Mouse (Mus musculus) liver, postnatal 0 days (tissue): ENCODE results near the gene Galnt12. TPM values are rescaled to one million over a fixed set of nuclear protein-coding genes. Genes with fewer than 3 reads are reported as not detected.

Experiments
- ATAC-seq: fragments of 200-750 bp; cut with Nextera tagmentation; 2 replicates; pipeline ENCODE4 v1.8.0; 2017; ENCODE audit warnings: mild to moderate bottlenecking, moderate library complexity
- DNase-seq: peaks from one replicate; pipeline ENCODE4 v3.0.0-alpha.2; 2016
- H3K27ac ChIP-seq: fragments of 300-500 bp; sonication (generic); 2 replicates; pipeline ENCODE4 v1.5.1; 2014; ENCODE audit warnings: antibody characterized with exemption, moderate library complexity, mild to moderate bottlenecking, low read depth
- H3K27me3 ChIP-seq: fragments of 300-500 bp; sonication (generic); 2 replicates; pipeline ENCODE4 v1.6.1; 2014; ENCODE audit warnings: low read length, control low read depth, mixed read lengths; ENCODE audit not compliant: insufficient read depth
- H3K36me3 ChIP-seq: fragments of 300-500 bp; sonication (generic); replicated peaks from 2 replicates; pipeline ENCODE4 v1.6.1; 2014; ENCODE audit warnings: mild to moderate bottlenecking, control low read depth, low read length, moderate library complexity, mixed read lengths; ENCODE audit not compliant: insufficient read depth
- H3K4me1 ChIP-seq: fragments of 300-500 bp; sonication (generic); 2 replicates; pipeline ENCODE4 v1.6.1; 2014; ENCODE audit warnings: antibody characterized with exemption, mild to moderate bottlenecking, control low read depth; ENCODE audit not compliant: insufficient read depth
- H3K4me2 ChIP-seq: fragments of 300-500 bp; sonication (generic); 2 replicates; pipeline ENCODE4 v1.6.1; 2014; ENCODE audit warnings: low read depth, mild to moderate bottlenecking, low read length, moderate library complexity, mixed read lengths
- H3K4me3 ChIP-seq: fragments of 300-500 bp; sonication (generic); 2 replicates; pipeline ENCODE4 v1.5.1; 2014; ENCODE audit warnings: low read depth, low read length
- H3K9ac ChIP-seq: fragments of 300-500 bp; sonication (generic); replicated peaks from 2 replicates; pipeline ENCODE4 v1.6.1; 2014; ENCODE audit warnings: mild to moderate bottlenecking, moderate library complexity
- H3K9me3 ChIP-seq: fragments of 300-500 bp; sonication (generic); 2 replicates; pipeline ENCODE4 v1.6.1; 2016; ENCODE audit warnings: mild to moderate bottlenecking, control low read depth, low read length, mixed read lengths
- CTCF ChIP-seq: sonication (generic); IDR thresholded peaks from 2 replicates; pipeline ENCODE4 v1.5.1; 2016; ENCODE audit warnings: antibody characterized with exemption, low read depth
- EP300 ChIP-seq: IDR thresholded peaks from 2 replicates; pipeline ENCODE4 v1.6.1; 2016; ENCODE audit warnings: antibody characterized with exemption, low read depth, mild to moderate bottlenecking
- WGBS: fragments of 180-500 bp; shearing (Covaris S2); extraction: QIAGEN DNeasy Blood & Tissue Kit; methylation state at CpG from one replicate; pipeline ENCODE4 v1.1.7; 2014; ENCODE audit not compliant: insufficient replicate concordance; 5-methylcytosine and 5-hydroxymethylcytosine counted together
- polyA plus RNA-seq: library from polyadenylated mRNA; unstranded; fragments of >200 nt; fragmentation: Nextera tagmentation; extraction: Ambion mirVana; gene quantifications from 2 replicates; pipeline ENCODE4 v1.2.1, GENCODE M21; 2015

Gene Galnt12
- 0.63 and 0.69 TPM in 2 replicates for polyA plus RNA-seq

GRCm38 (mm10) chr4:47091493-47092386 is at the start of gene Galnt12:
TSS of gene Galnt12 (plus strand) at chr4:47091909.
- Histone ChIP-seq H3K9ac (no peak within 1 kb of the TSS), H3K4me1 (peaks cover 7% of the 10 kb centered on the region), H3K4me2 (peak within 1 kb of the TSS; percentile 76), H3K4me3 (peak within 1 kb of the TSS; percentile 57), H3K36me3 (no peaks in the 10 kb centered on the region), H3K27me3 (peaks cover 37% of the 10 kb centered on the region), H3K27ac (no peak within 1 kb of the TSS), H3K9me3 (no peaks in the 10 kb centered on the region)
- ATAC-seq (peak; percentile 36; the same call in 1 of the 2 replicates), DNase-seq (peak; percentile 38)
- 2% methylated on average over 71 of the region's 74 CpGs for WGBS
- TF ChIP-seq CTCF (no peak), EP300 (no peak)

- Histone ChIP-seq H3K4me2 (no peak overlapping the region), H3K9me3 (no peaks in the 10 kb centered on the region), H3K36me3 (no peaks in the 10 kb centered on the region), H3K4me3 (no peak overlapping the region), H3K4me1 (no peaks in the 10 kb centered on the region), H3K27ac (no peak overlapping the region), H3K27me3 (no peaks in the 10 kb centered on the region), H3K9ac (no peak overlapping the region)
- DNase-seq, result no peak
- 84% methylated on average over 9 of the region's 9 CpGs for WGBS
- no peak for ATAC-seq
- TF ChIP-seq CTCF (no peak), EP300 (no peak)
Observed at GRCm38 (mm10) chr4:47043866-47044265, 47.8 kb upstream of the Galnt12 start.

GRCm38 (mm10) chr4:47046974-47047373 is 44.7 kb upstream of the Galnt12 start:
- Histone ChIP-seq H3K9ac (no peak overlapping the region), H3K4me3 (no peak overlapping the region), H3K27me3 (peaks cover 7% of the 10 kb centered on the region), H3K27ac (no peak overlapping the region), H3K4me2 (no peak overlapping the region), H3K9me3 (no peaks in the 10 kb centered on the region), H3K36me3 (no peaks in the 10 kb centered on the region), H3K4me1 (no peaks in the 10 kb centered on the region)
- 75% methylated on average over 6 of the region's 6 CpGs for WGBS
- DNase-seq, result no peak
- peak; percentile 38 for TF ChIP-seq CTCF
- no peak for TF ChIP-seq EP300
- ATAC-seq, result no peak

- H3K9ac ChIP-seq, result no peak overlapping the region
- no peak overlapping the region for H3K4me3 ChIP-seq
- TF ChIP-seq EP300, result no peak
- no peak for TF ChIP-seq CTCF
- H3K27me3 ChIP-seq, result peaks cover 13% of the 10 kb centered on the region
- no peaks in the 10 kb centered on the region for H3K9me3 ChIP-seq
- WGBS, result 79% methylated on average over 4 of the region's 4 CpGs
- no peaks in the 10 kb centered on the region for H3K4me1 ChIP-seq
- DNase-seq (no peak), ATAC-seq (no peak)
- H3K36me3 ChIP-seq, result no peaks in the 10 kb centered on the region
- no peak overlapping the region for H3K4me2 ChIP-seq
- no peak overlapping the region for H3K27ac ChIP-seq
Observed at GRCm38 (mm10) chr4:47047765-47048164, 43.9 kb upstream of the Galnt12 start.

GRCm38 (mm10) chr4:47049216-47049615 is 42.5 kb upstream of the Galnt12 start:
- Histone ChIP-seq H3K4me3 (no peak overlapping the region), H3K9me3 (no peaks in the 10 kb centered on the region), H3K27ac (no peak overlapping the region), H3K9ac (no peak overlapping the region), H3K4me2 (no peak overlapping the region), H3K4me1 (no peaks in the 10 kb centered on the region), H3K36me3 (no peaks in the 10 kb centered on the region), H3K27me3 (peaks cover 16% of the 10 kb centered on the region)
- WGBS, result 87% methylated on average over 16 of the region's 16 CpGs
- TF ChIP-seq CTCF (no peak), EP300 (no peak)
- ATAC-seq (no peak), DNase-seq (peak; percentile 22)

- peak; percentile 49; the same call in 1 of the 2 replicates for ATAC-seq
- peaks cover 16% of the 10 kb centered on the region for H3K27me3 ChIP-seq
- no peaks in the 10 kb centered on the region for H3K9me3 ChIP-seq
- no peak overlapping the region for H3K27ac ChIP-seq
- peak; percentile 87 for DNase-seq
- no peak overlapping the region for H3K9ac ChIP-seq
- no peak overlapping the region for H3K4me3 ChIP-seq
- TF ChIP-seq EP300 (no peak), CTCF (peak; percentile 97)
- no peaks in the 10 kb centered on the region for H3K36me3 ChIP-seq
- H3K4me1 ChIP-seq, result no peaks in the 10 kb centered on the region
- no peak overlapping the region for H3K4me2 ChIP-seq
- WGBS, result 0% methylated on average over 1 of the region's 1 CpGs
Observed at GRCm38 (mm10) chr4:47050167-47050566, 41.5 kb upstream of the Galnt12 start.
